Mouse (Mus musculus) limb, embryonic 11.5 days (tissue): ENCODE data around the gene Akt2. TPM values are rescaled to one million over a fixed set of nuclear protein-coding genes. Genes with fewer than 3 reads are reported as not detected.

ENCODE experiments used
- ATAC-seq: fragments of 200-750 bp; cut with Nextera tagmentation; 2 replicates; pipeline ENCODE4 v1.8.0; 2017; ENCODE audit warnings: low read depth; ENCODE audit not compliant: insufficient number of reproducible peaks, low FRiP score, low TSS enrichment
- DNase-seq: peaks from one replicate; pipeline ENCODE4 v3.0.0-alpha.2; 2015; ENCODE audit warnings: low spot score
- H3K27ac ChIP-seq: fragments of 300-500 bp; sonication (generic); replicated peaks from 2 replicates; pipeline ENCODE4 v1.5.1; 2014; ENCODE audit warnings: low read depth, mild to moderate bottlenecking, low read length
- H3K27me3 ChIP-seq: fragments of 300-500 bp; sonication (generic); 2 replicates; pipeline ENCODE4 v1.6.1; 2014; ENCODE audit warnings: mild to moderate bottlenecking, low read length, mixed read lengths; ENCODE audit not compliant: control insufficient read depth, insufficient read depth
- H3K36me3 ChIP-seq: fragments of 300-500 bp; sonication (generic); 2 replicates; pipeline ENCODE4 v1.6.1; 2014; ENCODE audit warnings: mild to moderate bottlenecking, low read length, moderate library complexity, mixed read lengths; ENCODE audit not compliant: control insufficient read depth, insufficient read depth
- H3K4me1 ChIP-seq: fragments of 300-500 bp; sonication (generic); 2 replicates; pipeline ENCODE4 v1.6.1; 2014; ENCODE audit warnings: low read length, mixed read lengths; ENCODE audit not compliant: control insufficient read depth, insufficient read depth
- H3K4me2 ChIP-seq: fragments of 300-500 bp; sonication (generic); 2 replicates; pipeline ENCODE4 v1.6.1; 2014; ENCODE audit warnings: low read depth, mild to moderate bottlenecking, moderate library complexity; ENCODE audit not compliant: severe bottlenecking
- H3K4me3 ChIP-seq: fragments of 300-500 bp; sonication (generic); 2 replicates; pipeline ENCODE4 v1.5.1; 2014; ENCODE audit warnings: low read depth, low read length
- H3K9ac ChIP-seq: fragments of 300-500 bp; sonication (generic); 2 replicates; pipeline ENCODE4 v1.6.1; 2014; ENCODE audit warnings: mild to moderate bottlenecking, low read length
- H3K9me3 ChIP-seq: fragments of 300-500 bp; sonication (generic); 2 replicates; pipeline ENCODE4 v1.6.1; 2016; ENCODE audit warnings: low read length; ENCODE audit not compliant: control insufficient read depth
- WGBS: fragments of 180-500 bp; shearing (Covaris S2); extraction: QIAGEN DNeasy Blood & Tissue Kit; methylation state at CpG from one replicate; pipeline ENCODE4 v1.1.7; 2014; 5-methylcytosine and 5-hydroxymethylcytosine counted together
- polyA plus RNA-seq: library from polyadenylated mRNA; unstranded; fragments of >200 nt; fragmentation: Nextera tagmentation; extraction: Ambion mirVana; gene quantifications from 2 replicates; pipeline ENCODE4 v1.2.1, GENCODE M21; 2014

Akt2 gene
- polyA plus RNA-seq, 1 experiment from 2014 or later = 85.7 TPM

DNA sequence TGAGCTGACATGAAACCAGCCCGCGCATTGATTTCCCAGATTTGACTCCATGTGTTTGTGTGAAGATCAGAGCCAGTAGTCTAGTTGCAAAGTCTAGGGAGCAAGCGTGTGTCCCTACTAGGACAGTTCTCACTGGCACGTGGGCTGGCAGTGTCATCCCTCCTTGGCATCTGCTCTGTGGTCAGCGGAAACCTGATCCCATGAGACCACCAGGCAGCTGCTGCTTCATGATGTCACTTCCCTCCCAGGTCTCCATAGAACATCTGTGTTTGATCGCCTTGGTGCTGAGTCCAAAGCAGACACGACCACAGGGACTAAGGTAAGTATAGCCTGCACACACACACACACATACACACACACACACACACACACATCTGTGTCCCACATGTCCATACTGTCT lies 12.9 kb upstream of the Akt2 start:
- Histone ChIP-seq H3K27ac (no peak overlapping the region), H3K27me3 (no peaks in the 10 kb centered on the region), H3K4me1 (no peaks in the 10 kb centered on the region), H3K9me3 (no peaks in the 10 kb centered on the region), H3K4me2 (no peak overlapping the region), H3K36me3 (peaks cover 23% of the 10 kb centered on the region), H3K4me3 (no peak overlapping the region), H3K9ac (no peak overlapping the region)
- ATAC-seq = no peak
- WGBS = 63% methylated on average over 7 of the region's 7 CpGs
- DNase-seq = no peak

DNA sequence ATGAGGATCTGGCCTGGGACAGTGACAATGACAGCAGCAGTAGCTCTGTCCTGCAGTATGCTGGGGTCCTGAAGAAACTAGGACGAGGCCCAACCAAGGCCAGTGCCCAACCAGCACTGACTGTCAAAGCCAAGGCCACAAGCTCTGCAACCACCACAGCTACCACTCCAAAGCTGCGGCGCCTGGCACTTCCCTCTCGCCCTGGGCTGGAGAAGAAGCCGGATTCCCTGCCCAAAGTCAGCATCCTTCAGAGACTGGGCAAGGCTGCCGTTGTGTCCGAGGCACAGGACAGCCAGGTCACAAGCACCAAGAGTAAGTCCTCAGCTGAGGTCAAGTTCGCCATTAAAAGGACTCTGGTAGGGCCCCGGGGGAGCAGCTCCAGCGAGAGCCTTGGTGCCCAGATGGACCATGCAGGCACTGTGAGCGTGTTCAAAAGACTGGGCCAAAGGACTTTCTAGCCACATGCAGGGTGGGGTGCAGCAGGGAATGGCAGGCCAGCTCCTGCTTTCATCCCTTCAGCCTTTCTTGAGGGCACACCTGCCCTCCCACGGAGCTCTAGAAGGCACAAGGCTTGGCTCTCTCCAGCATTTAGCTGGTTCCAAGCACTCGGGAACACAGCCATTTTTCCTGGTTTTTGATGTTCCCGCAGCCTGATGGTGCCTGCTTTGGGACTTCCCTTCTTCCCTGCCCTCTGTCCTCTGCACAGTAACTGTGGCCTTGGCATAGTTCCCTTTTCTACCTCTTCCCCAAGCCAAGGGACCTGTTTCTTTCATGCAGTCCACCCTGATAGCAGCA lies 10.8 kb upstream of the Akt2 start:
- Histone ChIP-seq H3K9me3 (no peaks in the 10 kb centered on the region), H3K9ac (no peak overlapping the region), H3K4me2 (no peak overlapping the region), H3K27me3 (no peaks in the 10 kb centered on the region), H3K4me1 (no peaks in the 10 kb centered on the region), H3K4me3 (no peak overlapping the region), H3K27ac (no peak overlapping the region), H3K36me3 (peaks cover 20% of the 10 kb centered on the region)
- ATAC-seq (no peak), DNase-seq (no peak)
- WGBS = 90% methylated on average over 14 of the region's 14 CpGs

- H3K27ac ChIP-seq = no peak overlapping the region
- H3K9ac ChIP-seq = no peak overlapping the region
- no peak overlapping the region for H3K4me3 ChIP-seq
- WGBS = 65% methylated on average over 2 of the region's 2 CpGs
- H3K4me1 ChIP-seq = no peaks in the 10 kb centered on the region
- H3K9me3 ChIP-seq = no peaks in the 10 kb centered on the region
- no peaks in the 10 kb centered on the region for H3K27me3 ChIP-seq
- DNase-seq (no peak), ATAC-seq (no peak)
- H3K4me2 ChIP-seq = no peak overlapping the region
- H3K36me3 ChIP-seq = no peaks in the 10 kb centered on the region
Measured at GRCm38 (mm10) chr7:27586861-27587260, 4.5 kb upstream of the Akt2 start.

GRCm38 (mm10) chr7:27587741-27588140 lies 3.6 kb upstream of the Akt2 start:
- ATAC-seq (no peak), DNase-seq (no peak)
- Histone ChIP-seq H3K4me1 (peaks cover 3% of the 10 kb centered on the region), H3K27ac (no peak overlapping the region), H3K4me2 (no peak overlapping the region), H3K36me3 (no peaks in the 10 kb centered on the region), H3K4me3 (no peak overlapping the region), H3K9ac (no peak overlapping the region), H3K9me3 (no peaks in the 10 kb centered on the region), H3K27me3 (no peaks in the 10 kb centered on the region)
- 88% methylated on average over 2 of the region's 2 CpGs for WGBS

- H3K27ac ChIP-seq = no peak overlapping the region
- WGBS = 91% methylated on average over 4 of the region's 4 CpGs
Measured at GRCm38 (mm10) chr7:27590088-27590487, 1.3 kb upstream of the Akt2 start.

DNA sequence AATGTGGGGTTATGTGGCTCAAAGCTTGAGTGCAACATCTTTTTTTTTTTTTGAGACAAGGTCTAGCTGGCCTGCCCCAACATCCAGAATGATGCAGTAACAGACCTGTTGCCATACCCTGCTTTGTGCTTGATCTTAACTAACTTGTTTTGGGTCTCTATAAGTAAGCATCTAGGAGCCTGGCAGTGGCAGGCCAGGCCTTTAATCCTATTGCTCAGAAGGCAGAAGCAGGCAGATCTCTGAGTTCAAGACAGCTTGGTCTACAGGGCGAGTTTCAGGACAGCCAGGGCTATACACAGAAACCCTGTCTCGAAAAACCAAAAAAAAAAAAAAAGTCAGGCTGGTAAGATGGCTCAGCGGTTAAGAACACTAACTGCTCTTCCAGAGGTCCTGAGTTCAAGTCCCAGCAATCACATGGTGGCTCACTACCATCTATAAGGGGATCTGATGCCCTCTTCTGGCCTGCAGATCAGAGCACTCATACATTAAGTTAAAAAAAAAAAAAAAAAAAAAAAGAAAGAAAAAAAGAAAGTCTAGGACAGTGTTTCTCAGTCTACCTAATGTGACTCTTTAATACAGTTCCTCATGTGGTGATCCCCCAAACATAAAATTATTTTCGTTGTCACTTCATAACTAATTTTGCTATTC lies 662 bp upstream of the Akt2 start:
- H3K27ac ChIP-seq = peak overlapping the region; percentile 58; the same call in 1 of the 2 replicates
- 0 out of 2 replicates have a peak, but pooled peaks cover 3% of the 10 kb centered on the region for H3K36me3 ChIP-seq
- DNase-seq = no peak
- H3K27me3 ChIP-seq = no peaks in the 10 kb centered on the region
- H3K9ac ChIP-seq = peak overlapping the region; percentile 54
- H3K4me2 ChIP-seq = peak overlapping the region; percentile 69
- peaks cover 11% of the 10 kb centered on the region for H3K4me1 ChIP-seq
- H3K4me3 ChIP-seq = peak overlapping the region; percentile 75
- H3K9me3 ChIP-seq = no peaks in the 10 kb centered on the region
- WGBS = 58% methylated on average over 4 of the region's 4 CpGs
- no peak for ATAC-seq

More at GRCm38 (mm10) chr7:27590088-27590487, 1.3 kb upstream of the Akt2 start:
- Histone ChIP-seq H3K4me1 (peaks cover 11% of the 10 kb centered on the region), H3K4me3 (no peak overlapping the region), H3K9ac (no peak overlapping the region), H3K4me2 (no peak overlapping the region), H3K27me3 (no peaks in the 10 kb centered on the region), H3K9me3 (no peaks in the 10 kb centered on the region), H3K36me3 (no peaks in the 10 kb centered on the region)
- ATAC-seq (no peak), DNase-seq (no peak)

- no peaks in the 10 kb centered on the region for H3K27me3 ChIP-seq
- peak overlapping the region; percentile 91 for H3K9ac ChIP-seq
- 1% methylated on average over 17 of the region's 17 CpGs for WGBS
- 0 out of 2 replicates have a peak, but pooled peaks cover 3% of the 10 kb centered on the region for H3K36me3 ChIP-seq
- H3K4me1 ChIP-seq = peaks cover 14% of the 10 kb centered on the region
- ATAC-seq (peak; percentile 74), DNase-seq (no peak)
- peak overlapping the region; percentile 69 for H3K4me2 ChIP-seq
- H3K27ac ChIP-seq = peak overlapping the region; percentile 94
- H3K9me3 ChIP-seq = no peaks in the 10 kb centered on the region
- peak overlapping the region; percentile 75 for H3K4me3 ChIP-seq
Measured at GRCm38 (mm10) chr7:27592217-27592929, 1.0 kb downstream of the Akt2 start.

DNA sequence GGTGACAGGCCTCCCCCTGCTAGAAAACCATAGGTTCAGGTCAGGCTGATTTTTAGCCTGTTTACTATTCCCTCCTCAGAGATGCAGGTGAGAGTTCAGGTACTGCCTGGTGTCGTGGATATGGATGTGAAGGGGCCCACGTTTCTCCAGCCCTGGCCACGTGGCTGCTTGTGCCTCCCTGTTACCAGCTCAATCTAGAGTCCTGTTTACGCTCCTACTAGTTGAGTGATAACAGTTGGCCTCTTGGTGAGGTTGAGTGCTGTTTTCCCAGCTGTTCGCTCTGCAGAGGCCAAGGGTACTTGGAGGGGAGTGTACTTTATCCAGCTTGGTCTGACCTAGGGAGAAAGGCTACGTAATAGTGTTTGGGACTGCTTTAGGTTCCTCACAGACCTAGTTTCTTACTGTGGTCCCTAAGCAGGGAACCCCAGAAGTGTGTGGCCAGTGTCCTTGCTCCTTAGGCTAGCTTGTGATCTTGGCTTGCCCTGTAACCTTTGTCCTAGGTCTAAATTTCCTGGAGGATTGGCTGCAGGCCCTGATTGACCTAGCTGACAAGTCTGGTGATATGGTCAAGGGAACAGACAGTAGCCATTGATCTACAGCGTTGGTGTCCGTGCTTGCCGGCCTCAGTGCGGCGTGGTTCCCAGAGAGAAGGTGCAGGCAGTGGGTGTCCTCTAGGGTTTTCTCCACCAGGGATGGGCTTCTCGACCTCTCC lies 1.7 kb downstream of the Akt2 start:
- no peak for DNase-seq
- Histone ChIP-seq H3K4me1 (peaks cover 14% of the 10 kb centered on the region), H3K27me3 (no peaks in the 10 kb centered on the region), H3K27ac (no peak overlapping the region; the same call in 1 of the 2 replicates), H3K36me3 (0 out of 2 replicates have a peak, but pooled peaks cover 3% of the 10 kb centered on the region), H3K4me3 (peak overlapping the region; percentile 75), H3K9ac (peak overlapping the region; percentile 91), H3K9me3 (no peaks in the 10 kb centered on the region), H3K4me2 (peak overlapping the region; percentile 69)
- no peak for ATAC-seq
- WGBS = 68% methylated on average over 12 of the region's 12 CpGs
